Mouse (Mus musculus) spleen, adult 2 months (tissue): ENCODE measurements around the gene Ppm1g.

Source experiments
- CTCF ChIP-seq: fragments of 200-500 bp; IDR thresholded peaks from 2 replicates; pipeline ENCODE4 v1.5.1; 2011; ENCODE audit warnings: mild to moderate bottlenecking, inconsistent platforms; ENCODE audit not compliant: insufficient read depth, insufficient read length, insufficient replicate concordance; ENCODE audit errors: extremely low read depth
- POLR2A ChIP-seq: fragments of 200-500 bp; IDR thresholded peaks from 2 replicates; pipeline ENCODE4 v1.6.1; 2011; ENCODE audit warnings: low read depth, low read length, inconsistent platforms

DNA sequence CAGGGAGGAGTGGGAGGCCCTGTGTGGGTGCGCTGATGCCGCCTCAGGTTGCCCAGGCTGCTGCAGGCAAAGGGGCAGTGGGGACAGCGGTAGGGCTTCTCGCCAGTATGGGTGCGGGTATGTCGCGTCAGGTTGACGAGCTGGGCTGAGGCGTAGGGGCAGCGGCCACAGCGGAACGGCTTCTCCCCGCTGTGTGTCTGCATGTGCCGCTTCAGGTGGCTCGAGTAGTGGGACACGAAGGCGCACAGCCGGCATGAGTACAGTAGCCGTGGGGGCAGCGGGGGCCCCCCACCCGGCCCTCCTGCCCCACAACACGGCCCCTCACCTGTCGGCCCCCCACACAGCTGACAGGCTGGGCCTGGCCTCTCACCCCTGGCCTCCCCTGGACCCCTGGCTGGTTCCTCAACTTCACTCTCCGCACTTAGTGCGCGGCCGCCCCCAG lies 20.1 kb downstream of the Ppm1g start:
- TF ChIP-seq CTCF (no peak), POLR2A (no peak)
